Mouse (Mus musculus): ENCODE data around the gene Iqsec1. TPM values are rescaled to one million over a fixed set of nuclear protein-coding genes. Genes with fewer than 3 reads are reported as not detected.

Gene Iqsec1
- 46.1 and 49.3 TPM in 2 replicates for polyA plus RNA-seq (2012; rRNA removed)

GRCm38 (mm10) chr6:90988648-90989317 is at the start of gene Iqsec1:
Gene Iqsec1 (minus strand): TSS chr6:90988685.
- Histone ChIP-seq H3K36me3 (ENCODE audit: control insufficient read depth, insufficient read depth, low read length) (no peaks in the 10 kb centered on the region), H3K27ac (ENCODE audit: insufficient read depth, low read depth, low read length) (no peak within 1 kb of the TSS), H3K4me3 (ENCODE audit: low read depth, low read length) (peak within 1 kb of the TSS; percentile 63), H3K4me1 (ENCODE audit: control insufficient read depth, insufficient read depth, insufficient read length, low read length) (peaks cover 6% of the 10 kb centered on the region), H3K27me3 (ENCODE audit: control insufficient read depth, insufficient read depth, low read length) (peaks cover 19% of the 10 kb centered on the region)
- TF ChIP-seq POLR2A (IDR thresholded peaks at IDR 0.05; ENCODE audit: low read depth, low read length) = no peak
- peak; percentile 55 for TF ChIP-seq CTCF (IDR thresholded peaks at IDR 0.05; ENCODE audit: extremely low read depth, insufficient read length, insufficient replicate concordance, low read depth, low read length)
- 2% methylated on average over 38 of the region's 39 CpGs for WGBS

GRCm38 (mm10) chr6:91028256-91028655 is 39.8 kb upstream of the Iqsec1 start:
- Histone ChIP-seq H3K4me3 (ENCODE audit: low read depth, low read length) (no peak overlapping the region), H3K27ac (ENCODE audit: insufficient read depth, low read depth, low read length) (no peak overlapping the region), H3K27me3 (ENCODE audit: control insufficient read depth, insufficient read depth, low read length) (no peaks in the 10 kb centered on the region), H3K4me1 (ENCODE audit: control insufficient read depth, insufficient read depth, insufficient read length, low read length) (no peaks in the 10 kb centered on the region), H3K36me3 (ENCODE audit: control insufficient read depth, insufficient read depth, low read length) (peaks cover 5% of the 10 kb centered on the region; the same call in 1 of the 2 replicates)
- TF ChIP-seq POLR2A (IDR thresholded peaks at IDR 0.05; ENCODE audit: low read depth, low read length) (no peak), CTCF (IDR thresholded peaks at IDR 0.05; ENCODE audit: extremely low read depth, insufficient read length, insufficient replicate concordance, low read depth, low read length) (no peak)
- WGBS = 96% methylated on average over 5 of the region's 5 CpGs

GRCm38 (mm10) chr6:91020810-91021209 is 32.3 kb upstream of the Iqsec1 start:
- H3K27me3 ChIP-seq (ENCODE audit: control insufficient read depth, insufficient read depth, low read length) = no peaks in the 10 kb centered on the region
- H3K4me3 ChIP-seq (ENCODE audit: low read depth, low read length) = no peak overlapping the region
- no peak overlapping the region for H3K27ac ChIP-seq (ENCODE audit: insufficient read depth, low read depth, low read length)
- peaks cover 2% of the 10 kb centered on the region; the same call in 1 of the 2 replicates for H3K36me3 ChIP-seq (ENCODE audit: control insufficient read depth, insufficient read depth, low read length)
- no peaks in the 10 kb centered on the region for H3K4me1 ChIP-seq (ENCODE audit: control insufficient read depth, insufficient read depth, insufficient read length, low read length)
- WGBS = 92% methylated on average over 7 of the region's 7 CpGs
- TF ChIP-seq POLR2A (IDR thresholded peaks at IDR 0.05; ENCODE audit: low read depth, low read length) (no peak), CTCF (IDR thresholded peaks at IDR 0.05; ENCODE audit: extremely low read depth, insufficient read length, insufficient replicate concordance, low read depth, low read length) (no peak)

GRCm38 (mm10) chr6:91016600-91017230 is 28.2 kb upstream of the Iqsec1 start:
- TF ChIP-seq POLR2A (IDR thresholded peaks at IDR 0.05; ENCODE audit: low read depth, low read length) = no peak
- no peak for TF ChIP-seq CTCF (IDR thresholded peaks at IDR 0.05; ENCODE audit: extremely low read depth, insufficient read length, insufficient replicate concordance, low read depth, low read length)
- no peaks in the 10 kb centered on the region; the same call in 1 of the 2 replicates for H3K36me3 ChIP-seq (ENCODE audit: control insufficient read depth, insufficient read depth, low read length)
- no peak overlapping the region for H3K27ac ChIP-seq (ENCODE audit: insufficient read depth, low read depth, low read length)
- H3K4me1 ChIP-seq (ENCODE audit: control insufficient read depth, insufficient read depth, insufficient read length, low read length) = no peaks in the 10 kb centered on the region
- H3K27me3 ChIP-seq (ENCODE audit: control insufficient read depth, insufficient read depth, low read length) = no peaks in the 10 kb centered on the region
- H3K4me3 ChIP-seq (ENCODE audit: low read depth, low read length) = no peak overlapping the region
- WGBS = 67% methylated on average over 7 of the region's 7 CpGs

GRCm38 (mm10) chr6:91014198-91014958 is 25.9 kb upstream of the Iqsec1 start:
- H3K36me3 ChIP-seq (ENCODE audit: control insufficient read depth, insufficient read depth, low read length) = no peaks in the 10 kb centered on the region; the same call in 1 of the 2 replicates
- WGBS = 75% methylated on average over 9 of the region's 9 CpGs
- H3K27me3 ChIP-seq (ENCODE audit: control insufficient read depth, insufficient read depth, low read length) = no peaks in the 10 kb centered on the region
- no peak overlapping the region for H3K4me3 ChIP-seq (ENCODE audit: low read depth, low read length)
- no peak for TF ChIP-seq POLR2A (IDR thresholded peaks at IDR 0.05; ENCODE audit: low read depth, low read length)
- no peak for TF ChIP-seq CTCF (IDR thresholded peaks at IDR 0.05; ENCODE audit: extremely low read depth, insufficient read length, insufficient replicate concordance, low read depth, low read length)
- H3K4me1 ChIP-seq (ENCODE audit: control insufficient read depth, insufficient read depth, insufficient read length, low read length) = no peaks in the 10 kb centered on the region
- H3K27ac ChIP-seq (ENCODE audit: insufficient read depth, low read depth, low read length) = no peak overlapping the region

GRCm38 (mm10) chr6:91012458-91012857 is 24.0 kb upstream of the Iqsec1 start:
- TF ChIP-seq POLR2A (IDR thresholded peaks at IDR 0.05; ENCODE audit: low read depth, low read length) (no peak), CTCF (IDR thresholded peaks at IDR 0.05; ENCODE audit: extremely low read depth, insufficient read length, insufficient replicate concordance, low read depth, low read length) (no peak)
- Histone ChIP-seq H3K27me3 (ENCODE audit: control insufficient read depth, insufficient read depth, low read length) (no peaks in the 10 kb centered on the region), H3K27ac (ENCODE audit: insufficient read depth, low read depth, low read length) (no peak overlapping the region), H3K36me3 (ENCODE audit: control insufficient read depth, insufficient read depth, low read length) (no peaks in the 10 kb centered on the region; the same call in 1 of the 2 replicates), H3K4me1 (ENCODE audit: control insufficient read depth, insufficient read depth, insufficient read length, low read length) (no peaks in the 10 kb centered on the region), H3K4me3 (ENCODE audit: low read depth, low read length) (no peak overlapping the region)
- 78% methylated on average over 3 of the region's 3 CpGs for WGBS

GRCm38 (mm10) chr6:91011568-91011967 is 23.1 kb upstream of the Iqsec1 start:
- no peak for TF ChIP-seq CTCF (IDR thresholded peaks at IDR 0.05; ENCODE audit: extremely low read depth, insufficient read length, insufficient replicate concordance, low read depth, low read length)
- no peaks in the 10 kb centered on the region for H3K4me1 ChIP-seq (ENCODE audit: control insufficient read depth, insufficient read depth, insufficient read length, low read length)
- H3K27me3 ChIP-seq (ENCODE audit: control insufficient read depth, insufficient read depth, low read length) = no peaks in the 10 kb centered on the region
- no peaks in the 10 kb centered on the region; the same call in 1 of the 2 replicates for H3K36me3 ChIP-seq (ENCODE audit: control insufficient read depth, insufficient read depth, low read length)
- H3K27ac ChIP-seq (ENCODE audit: insufficient read depth, low read depth, low read length) = no peak overlapping the region
- H3K4me3 ChIP-seq (ENCODE audit: low read depth, low read length) = no peak overlapping the region
- 63% methylated on average over 4 of the region's 4 CpGs for WGBS
